In genomic region chr6:42687907-42688306, GRCm38 (mm10) we compare ENCODE assay signal across 25 mouse cellular contexts. TPM values are rescaled to one million over a fixed set of nuclear protein-coding genes. Genes with fewer than 3 reads are reported as not detected.
DNase-seq lines count a peak whose midpoint lies in the region; ATAC-seq and TF ChIP-seq lines count a peak whose summit lies in the region.
"Had no signal": no experiment of that assay in that cellular context is flagged by ENCODE, and none has a peak within 500 bp of the region (broad histone marks: within the 10 kb centered on the region; RNA-seq: fewer than 3 reads in every experiment).

No protein-coding gene starts in this region.

- H3K36me3 ChIP-seq in hindbrain, postnatal 0 days (ENCODE audit: insufficient read depth, low read length): peaks cover 20% of the 10 kb centered on the region
- peaks cover 6% of the 10 kb centered on the region for H3K36me3 ChIP-seq in hindbrain, embryonic 11.5 days (ENCODE audit: control insufficient read depth, insufficient read depth, low read length)

- in situ Hi-C loops in Patski (cut with MboI; ENCODE audit: low pct_unique_long_range_greater_than_20kb): loop anchor here (10.0 to 25.0 kb wide), 2 partner anchors 423 to 599 kb away; partner anchors contain the start of genes Casp2 and Tmem139

- no peaks in the 10 kb centered on the region for H3K27me3 ChIP-seq in hindbrain, postnatal 0 days (ENCODE audit: insufficient read depth, low read length)
- no peaks in the 10 kb centered on the region for H3K27me3 ChIP-seq in hindbrain, embryonic 11.5 days (ENCODE audit: control insufficient read depth, insufficient read depth, low read length)
- H3K27me3 ChIP-seq in Patski: no peaks in the 10 kb centered on the region
- H3K27me3 ChIP-seq: embryonic facial prominence, embryonic 12.5 days; forebrain, embryonic 13.5 days; heart, embryonic 13.5 days; hindbrain, embryonic 13.5 days had no signal

- no peak overlapping the region for H3K4me3 ChIP-seq in hindbrain, postnatal 0 days (ENCODE audit: low read length)
- H3K4me3 ChIP-seq in hindbrain, embryonic 11.5 days (ENCODE audit: low read depth, low read length): no peak overlapping the region
- H3K4me3 ChIP-seq in left cerebral cortex, adult 2 months: no peak overlapping the region
- H3K4me3 ChIP-seq: embryonic facial prominence, embryonic 12.5 days; forebrain, embryonic 13.5 days; gastrocnemius, adult 2 months; heart, embryonic 13.5 days; hindbrain, embryonic 13.5 days had no signal

- intact Hi-C loops in left cerebral cortex, adult 2 months (cut with DNase I): no loop called here

- POLR2A ChIA-PET in Patski (lab: Charles Lee): no interaction called here

- CTCF ChIA-PET in Patski (lab: Charles Lee): no interaction called here

- no peaks in the 10 kb centered on the region for H3K9me3 ChIP-seq in hindbrain, postnatal 0 days (ENCODE audit: low read length)
- H3K9me3 ChIP-seq in hindbrain, embryonic 11.5 days (ENCODE audit: control insufficient read depth, low read length): no peaks in the 10 kb centered on the region
- H3K9me3 ChIP-seq: embryonic facial prominence, embryonic 12.5 days; forebrain, embryonic 13.5 days; heart, embryonic 13.5 days; hindbrain, embryonic 13.5 days had no signal

- H3K9ac ChIP-seq in hindbrain, postnatal 0 days (replicated peaks; ENCODE audit: low read length): no peak overlapping the region
- no peak overlapping the region for H3K9ac ChIP-seq in hindbrain, embryonic 11.5 days (ENCODE audit: low read depth, low read length)
- H3K9ac ChIP-seq: embryonic facial prominence, embryonic 12.5 days; forebrain, embryonic 13.5 days; heart, embryonic 13.5 days; hindbrain, embryonic 13.5 days had no signal

- WGBS in hindbrain, postnatal 0 days: 90% methylated on average over 5 of the region's 5 CpGs
- 89% methylated on average over 5 of the region's 5 CpGs for WGBS in hindbrain, embryonic 11.5 days

- H3K27ac ChIP-seq in hindbrain, postnatal 0 days: no peak overlapping the region
- no peak overlapping the region for H3K27ac ChIP-seq in hindbrain, embryonic 11.5 days (ENCODE audit: low read depth, low read length)
- H3K27ac ChIP-seq in left cerebral cortex, adult 2 months: no peak overlapping the region
- H3K27ac ChIP-seq: embryonic facial prominence, embryonic 12.5 days; forebrain, embryonic 13.5 days; gastrocnemius, adult 2 months; heart, embryonic 13.5 days; hindbrain, embryonic 13.5 days had no signal

- no peak for ATAC-seq in hindbrain, postnatal 0 days
- ATAC-seq in hindbrain, embryonic 11.5 days (ENCODE audit: low FRiP score): no peak
- ATAC-seq in Patski: no peak
- ATAC-seq: forebrain, embryonic 13.5 days had no signal

- peak; percentile 51 for TF ChIP-seq CTCF in hindbrain, postnatal 0 days (IDR thresholded peaks at IDR 0.05; ENCODE audit: low read depth)
- TF ChIP-seq CTCF in left cerebral cortex, adult 2 months (IDR thresholded peaks at IDR 0.05): peak; percentile 29
- peak; percentile 17 for TF ChIP-seq CTCF in Patski (IDR thresholded peaks at IDR 0.05)

- H3K4me2 ChIP-seq in hindbrain, postnatal 0 days (ENCODE audit: low read depth, low read length): no peak overlapping the region
- no peak overlapping the region for H3K4me2 ChIP-seq in hindbrain, embryonic 11.5 days (replicated peaks; ENCODE audit: low read depth, low read length)
- H3K4me2 ChIP-seq: embryonic facial prominence, embryonic 12.5 days; forebrain, embryonic 13.5 days; heart, embryonic 13.5 days; hindbrain, embryonic 13.5 days had no signal

- no peak for DNase-seq in hindbrain, postnatal 0 days (ENCODE audit: low spot score)
- no peak for DNase-seq in hindbrain, embryonic 11.5 days (ENCODE audit: low spot score)
- no peak for DNase-seq in left cerebral cortex, adult 2 months (ENCODE audit: extremely low spot score in 1 of 2, low spot score in 2 of 2)
- no peak for DNase-seq in left cerebral cortex, adult 9 months (ENCODE audit: low spot score in 2 of 2)
- DNase-seq in 3T3-L1 (ENCODE audit: low read depth, low spot score) (peak; percentile 49), Patski (ENCODE audit: low read depth, low spot score) (no peak)
- no peak for DNase-seq in urinary bladder, postnatal 36 days (ENCODE audit: low spot score in 2 of 2)
- DNase-seq: adrenal gland, postnatal 10 days; cerebellum, adult 11 months; cerebellum, adult 8-10 months; cerebellum, postnatal 14 days; embryo, embryonic 11 days; gastrocnemius, adult 2 months; gastrocnemius, postnatal 25 days; heart, postnatal 36 days had no signal

- H3K4me1 ChIP-seq in hindbrain, postnatal 0 days (ENCODE audit: insufficient read depth, low read length): no peaks in the 10 kb centered on the region
- no peaks in the 10 kb centered on the region for H3K4me1 ChIP-seq in hindbrain, embryonic 11.5 days (replicated peaks; ENCODE audit: control insufficient read depth, insufficient read depth, low read length)

RNA-seq across cellular contexts. Expression of gene Tcaf1, which starts 22.0 kb away (rescaled TPM):
- 262 and 275 TPM in 2 replicates for total RNA-seq in hindbrain, postnatal 0 days (2014; rRNA removed)
- polyA plus RNA-seq in hindbrain, postnatal 0 days (2015; fragmentation: Nextera tagmentation; extraction: Ambion mirVana): 182 and 194 TPM in 2 replicates
- polyA plus RNA-seq in hindbrain, embryonic 11.5 days (2014; fragmentation: Nextera tagmentation; extraction: Ambion mirVana): 161 and 162 TPM in 2 replicates
- 100 to 1,000 TPM; 231 to 242 TPM for total RNA-seq in left cerebral cortex, adult 2 months (2021)
- 69.7 TPM for polyA plus RNA-seq in Patski (2021)

RNA-seq across cellular contexts. Expression of gene Tcaf2, which starts 42.9 kb away (rescaled TPM):
- 2.9 and 4.0 TPM in 2 replicates for total RNA-seq in hindbrain, postnatal 0 days (2014; rRNA removed)
- polyA plus RNA-seq in hindbrain, postnatal 0 days (2015; fragmentation: Nextera tagmentation; extraction: Ambion mirVana): 2.1 and 2.4 TPM in 2 replicates
- polyA plus RNA-seq in hindbrain, embryonic 11.5 days (2014; fragmentation: Nextera tagmentation; extraction: Ambion mirVana): 2.1 and 2.6 TPM in 2 replicates
- under 1 TPM; 0.68 to 0.84 TPM for total RNA-seq in left cerebral cortex, adult 2 months (2021)
- polyA plus RNA-seq in Patski (2021): 9.0 TPM
- total RNA-seq: granulocyte monocyte progenitor cell, adult 5-6 weeks had no signal

RNA-seq across cellular contexts. Expression of gene Olfr453, which starts 51.3 kb away (rescaled TPM):
- total RNA-seq in hindbrain, postnatal 0 days (2014; rRNA removed): not detected in 2 replicates
- not detected in 2 replicates for polyA plus RNA-seq in hindbrain, postnatal 0 days (2015; fragmentation: Nextera tagmentation; extraction: Ambion mirVana)
- polyA plus RNA-seq in hindbrain, embryonic 11.5 days (2014; fragmentation: Nextera tagmentation; extraction: Ambion mirVana): not detected in 2 replicates
- total RNA-seq in left cerebral cortex, adult 2 months (2021): not detected
- polyA plus RNA-seq in Patski (2021): not detected
- total RNA-seq: adrenal gland, postnatal 10 days; adrenal gland, postnatal 4 days; common myeloid progenitor, adult 5-6 weeks; ES-E14; gastrocnemius, adult 2 months; gastrocnemius, postnatal 25 days; granulocyte monocyte progenitor cell, adult 5-6 weeks; heart, postnatal 36 days had no signal
- polyA plus RNA-seq: brain, embryonic 14.5 days; embryonic facial prominence, embryonic 12.5 days; forebrain, embryonic 13.5 days; heart, embryonic 13.5 days; heart, postnatal 0 days; hindbrain, embryonic 13.5 days had no signal
